Mouse (Mus musculus) brain, embryonic 14.5 days (tissue): ENCODE data around the gene Zic4.

ENCODE experiments used
- CTCF ChIP-seq: fragments of 200-500 bp; IDR thresholded peaks from 2 replicates; pipeline ENCODE4 v1.5.1; 2012; ENCODE audit warnings: inconsistent platforms, mild to moderate bottlenecking, moderate library complexity, borderline replicate concordance; ENCODE audit not compliant: insufficient read depth, insufficient read length; ENCODE audit errors: extremely low read depth
- POLR2A ChIP-seq: fragments of 200-500 bp; IDR thresholded peaks from 2 replicates; pipeline ENCODE4 v1.6.1; 2012; ENCODE audit warnings: mild to moderate bottlenecking, inconsistent platforms, borderline replicate concordance; ENCODE audit not compliant: poor library complexity, insufficient read depth, insufficient read length, severe bottlenecking; ENCODE audit errors: extremely low read depth

DNA sequence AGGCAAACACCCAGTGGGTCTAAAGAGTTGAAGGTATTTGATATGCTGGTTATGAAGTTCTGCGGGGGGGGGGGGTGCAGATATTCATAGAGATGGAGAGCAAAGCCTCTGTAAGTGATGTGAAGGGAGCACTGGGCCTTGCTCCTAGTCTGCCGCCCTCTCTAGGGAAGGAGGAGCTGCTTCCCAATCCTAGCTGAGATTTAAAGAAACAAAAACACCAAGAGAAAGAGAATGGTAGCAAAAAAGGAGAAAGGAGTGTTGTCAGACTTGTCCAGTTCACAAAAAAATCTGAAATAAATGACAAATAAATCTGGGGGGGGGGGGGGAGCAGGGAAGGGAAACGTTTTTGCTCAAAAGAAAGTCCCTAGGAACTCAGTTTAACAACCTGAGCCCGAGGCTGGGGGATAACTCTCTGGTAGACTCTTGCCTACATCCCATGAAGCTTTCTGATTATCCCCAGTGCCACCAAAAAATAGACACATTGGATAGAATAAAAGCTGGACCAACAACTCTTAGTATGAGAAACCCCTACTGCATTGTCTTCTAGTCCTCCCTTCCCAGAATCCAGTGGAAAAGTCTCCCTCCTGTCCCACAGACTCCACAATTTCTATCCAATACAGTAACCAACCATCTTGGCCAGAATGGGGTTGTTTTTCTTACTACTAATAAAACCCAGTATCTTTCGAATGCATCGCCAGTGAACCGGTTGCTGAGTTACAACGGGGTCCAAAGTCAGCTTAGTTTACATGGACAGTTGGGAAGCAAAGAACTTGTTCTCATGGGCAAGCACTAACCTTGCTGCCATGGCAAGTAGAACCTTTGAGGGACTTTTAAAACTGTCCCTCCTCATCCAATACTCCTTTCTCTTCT, 23.6 kb downstream of the Zic4 start:
- no peak for TF ChIP-seq CTCF
- TF ChIP-seq POLR2A, result no peak
